In genomic region chr15:27467081-27467491, GRCm38 (mm10) we compare ENCODE assay signal across 8 mouse cellular contexts. TPM values are rescaled to one million over a fixed set of nuclear protein-coding genes. Genes with fewer than 3 reads are reported as not detected.
DNase-seq lines count a peak whose midpoint lies in the region; ATAC-seq and TF ChIP-seq lines count a peak whose summit lies in the region.

No protein-coding gene starts in this region.

- no peaks in the 10 kb centered on the region for H3K27me3 ChIP-seq in hindbrain, embryonic 15.5 days
- no peaks in the 10 kb centered on the region for H3K27me3 ChIP-seq in midbrain, embryonic 15.5 days (replicated peaks)

- H3K4me3 ChIP-seq in layer of hippocampus, adult 2 months = peak overlapping the region; percentile 88
- H3K4me3 ChIP-seq in hindbrain, embryonic 15.5 days = peak overlapping the region; percentile 98
- H3K4me3 ChIP-seq in midbrain, embryonic 15.5 days = peak overlapping the region; percentile 74

- no peak for DNase-seq in layer of hippocampus, adult 2 months (ENCODE audit: low spot score in 2 of 2)
- DNase-seq in layer of hippocampus, adult 9-10 months (ENCODE audit: low spot score) = no peak
- DNase-seq in brain, embryonic 14.5 days (ENCODE audit: low read depth) = peak; percentile 59
- no peak for DNase-seq in urinary bladder, postnatal 10 days (ENCODE audit: low spot score)
- no peak for DNase-seq in frontal cortex, adult 2 months (ENCODE audit: extremely low spot score in 1 of 2, low spot score in 1 of 2)
- DNase-seq in layer of hippocampus, postnatal 14 days (ENCODE audit: low spot score in 2 of 2) = no peak

- H3K9me3 ChIP-seq in hindbrain, embryonic 15.5 days = no peaks in the 10 kb centered on the region
- no peaks in the 10 kb centered on the region for H3K9me3 ChIP-seq in midbrain, embryonic 15.5 days

- TF ChIP-seq POLR2A in brain, embryonic 14.5 days (IDR thresholded peaks at IDR 0.05; ENCODE audit: borderline replicate concordance, extremely low read depth, insufficient read depth, insufficient read length, poor library complexity, severe bottlenecking) = no peak

- ATAC-seq in hindbrain, embryonic 15.5 days (ENCODE audit: low FRiP score, low read depth) = peak; percentile 27
- peak; percentile 13; the same call in 1 of the 2 replicates for ATAC-seq in midbrain, embryonic 15.5 days (replicated peaks)

- under 1% methylated on average over 25 of the region's 25 CpGs for WGBS in hindbrain, embryonic 15.5 days
- WGBS in midbrain, embryonic 15.5 days = under 1% methylated on average over 25 of the region's 25 CpGs

- H3K36me3 ChIP-seq in hindbrain, embryonic 15.5 days = no peaks in the 10 kb centered on the region
- no peaks in the 10 kb centered on the region for H3K36me3 ChIP-seq in midbrain, embryonic 15.5 days (replicated peaks)

- peak overlapping the region; percentile 98 for H3K9ac ChIP-seq in hindbrain, embryonic 15.5 days
- peak overlapping the region; percentile 91 for H3K9ac ChIP-seq in midbrain, embryonic 15.5 days

- H3K4me1 ChIP-seq in hindbrain, embryonic 15.5 days (replicated peaks) = peaks cover 37% of the 10 kb centered on the region
- H3K4me1 ChIP-seq in midbrain, embryonic 15.5 days = peaks cover 27% of the 10 kb centered on the region

- peak overlapping the region; percentile 75 for H3K4me2 ChIP-seq in hindbrain, embryonic 15.5 days
- peak overlapping the region; percentile 59 for H3K4me2 ChIP-seq in midbrain, embryonic 15.5 days

- no peak for TF ChIP-seq CTCF in layer of hippocampus, adult 2 months (conservative IDR thresholded peaks at IDR 0.05)
- TF ChIP-seq CTCF in brain, embryonic 14.5 days (IDR thresholded peaks at IDR 0.05; ENCODE audit: borderline replicate concordance, extremely low read depth, insufficient read depth, insufficient read length) = no peak

- H3K27ac ChIP-seq in layer of hippocampus, adult 2 months = peak overlapping the region; percentile 93
- H3K27ac ChIP-seq in hindbrain, embryonic 15.5 days (replicated peaks) = peak overlapping the region; percentile 98
- peak overlapping the region; percentile 93 for H3K27ac ChIP-seq in midbrain, embryonic 15.5 days

RNA-seq across cellular contexts. Expression of gene Ank, which starts 0.6 kb away (rescaled TPM):
- 100 to 1,000 TPM; 160 TPM for total RNA-seq in layer of hippocampus, adult 2 months (2021)
- 34.5 and 35.9 TPM in 2 replicates for polyA plus RNA-seq in brain, embryonic 14.5 days (2012; rRNA removed)
- 16.5 and 17.9 TPM in 2 replicates for polyA plus RNA-seq in hindbrain, embryonic 15.5 days (2015; fragmentation: Nextera tagmentation; extraction: Ambion mirVana)
- 12.9 and 13.2 TPM in 2 replicates for polyA plus RNA-seq in midbrain, embryonic 15.5 days (2015; fragmentation: Nextera tagmentation; extraction: Ambion mirVana)
- polyA plus RNA-seq in frontal cortex, adult 2 months (2012; rRNA removed) = 176 and 187 TPM in 2 replicates
- 100 to 1,000 TPM; 147 to 148 TPM for total RNA-seq in layer of hippocampus, postnatal 14 days (2021)
